Mouse (Mus musculus): ENCODE data around the gene Tnnt1. TPM values are rescaled to one million over a fixed set of nuclear protein-coding genes. Genes with fewer than 3 reads are reported as not detected.

Gene Tnnt1
- total RNA-seq, 1 experiment from 2014 or later: not detected

DNA sequence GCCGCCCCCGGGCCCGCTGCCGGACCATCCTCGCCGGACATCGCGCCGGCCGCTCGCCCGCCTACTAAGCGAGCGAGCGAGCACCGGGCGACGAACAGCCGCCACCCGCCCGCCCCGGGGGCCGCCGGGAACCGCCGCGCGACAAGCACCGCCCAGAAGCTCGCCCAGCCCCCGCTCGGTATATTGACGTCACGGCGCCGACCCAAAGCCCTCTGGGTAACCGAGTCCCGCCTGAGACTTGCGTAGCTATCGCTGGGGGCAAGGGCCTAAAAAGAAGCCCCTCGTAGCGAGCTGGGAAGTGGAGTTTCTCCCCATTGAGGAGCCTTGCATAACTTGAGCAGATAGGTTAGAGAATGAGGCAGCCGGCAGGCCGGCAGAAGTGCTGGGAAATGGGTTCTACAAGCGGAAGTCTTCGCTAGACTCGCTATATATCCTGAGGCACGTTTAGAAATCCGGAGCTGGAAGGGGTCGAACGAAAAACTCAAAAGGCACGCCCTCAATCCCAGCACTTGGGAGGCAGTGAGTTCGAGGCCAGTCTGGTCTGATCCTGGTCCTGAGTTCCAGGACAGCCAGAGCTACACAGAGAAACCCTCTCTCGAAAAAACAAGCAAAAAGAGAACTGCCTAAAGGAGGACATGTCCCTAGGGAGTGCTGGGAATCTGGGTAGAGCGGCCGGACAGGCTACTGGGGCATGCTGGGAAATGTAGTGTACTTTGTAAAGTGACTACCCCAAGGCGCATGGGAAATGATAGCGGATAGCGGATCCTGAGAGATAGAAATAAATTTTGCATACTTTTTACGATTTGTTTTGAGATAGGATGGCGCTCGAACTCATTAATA is 14.4 kb downstream of the Tnnt1 start, which contains the start of gene Ppp1r12c:
Gene Ppp1r12c (minus strand): TSS at position 123 of the 840 bp plus-strand sequence.
- peak; percentile 70 for ATAC-seq (replicated peaks; ENCODE audit: insufficient number of reproducible peaks, low FRiP score, low TSS enrichment, poor library complexity, severe bottlenecking)

DNA sequence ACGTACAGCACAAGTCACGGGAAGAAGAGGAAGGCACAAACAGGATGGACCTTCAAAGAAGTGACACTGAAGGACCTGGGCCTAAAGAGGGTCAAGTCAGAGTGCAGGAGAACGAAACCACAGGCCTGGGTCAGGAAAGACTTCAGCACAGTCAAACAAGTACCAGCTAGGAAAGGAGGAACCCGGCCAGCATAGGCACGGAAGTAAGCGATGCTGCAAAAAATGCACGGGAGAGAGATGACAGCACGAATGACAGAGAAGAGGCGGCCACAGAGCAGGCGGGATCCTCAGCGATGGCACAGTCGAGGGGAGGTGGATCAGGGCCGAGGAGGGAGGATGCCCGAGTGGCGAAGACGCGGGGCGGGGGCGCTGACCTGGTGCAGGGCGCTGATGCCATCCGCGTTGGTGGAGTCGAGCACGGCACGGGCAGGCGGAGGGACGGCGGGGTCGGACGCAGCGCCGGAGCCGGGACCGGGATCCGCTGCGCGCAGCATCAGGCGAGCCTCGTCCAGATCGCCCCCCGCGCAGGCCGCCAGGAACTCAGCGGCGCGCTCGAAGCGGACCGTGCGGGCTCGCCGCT is 15.2 kb downstream of the Tnnt1 start:
- peak; percentile 36 for ATAC-seq (replicated peaks; ENCODE audit: insufficient number of reproducible peaks, low FRiP score, low TSS enrichment, poor library complexity, severe bottlenecking)

DNA sequence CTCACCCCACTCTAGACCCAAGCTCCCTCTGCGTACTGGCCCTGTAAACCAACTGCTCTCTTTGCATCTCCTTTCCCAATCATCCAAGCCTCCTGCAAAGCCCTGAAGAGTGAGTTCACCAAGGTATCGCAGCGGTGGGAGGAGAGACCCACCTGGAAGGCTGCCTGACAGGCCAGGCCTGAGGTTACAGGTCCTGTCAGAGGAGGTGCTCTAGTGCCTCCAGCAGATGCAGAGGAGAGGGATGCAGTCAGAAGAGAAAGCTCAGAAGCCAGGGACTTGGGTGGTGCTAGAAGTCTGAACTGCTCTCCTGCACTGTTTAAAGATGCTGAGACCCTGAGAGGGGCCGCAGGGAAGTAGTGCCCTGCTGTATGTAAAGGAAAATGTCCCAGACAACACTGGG is 17.1 kb downstream of the Tnnt1 start:
- no peak for ATAC-seq (replicated peaks; ENCODE audit: insufficient number of reproducible peaks, low FRiP score, low TSS enrichment, poor library complexity, severe bottlenecking)

DNA sequence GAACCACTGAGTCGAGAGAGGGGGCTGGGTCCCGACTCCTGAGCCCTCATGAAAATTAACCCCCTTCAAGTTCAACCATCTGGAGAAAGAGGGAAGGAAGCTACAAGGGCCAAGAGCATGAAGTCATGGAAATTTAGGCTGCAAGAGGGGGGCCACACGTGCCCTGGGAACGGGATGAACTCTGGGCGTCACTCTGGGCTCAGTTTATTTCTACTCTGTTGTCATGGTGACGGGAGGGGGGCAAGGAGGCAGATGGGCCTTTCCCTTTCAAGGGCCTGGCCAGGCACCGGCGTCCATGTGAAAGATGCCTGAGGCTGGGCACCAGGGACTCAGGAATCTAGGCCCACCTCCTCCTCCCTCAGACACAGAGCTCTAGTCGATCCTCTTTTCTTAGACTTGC is 17.9 kb downstream of the Tnnt1 start:
- no peak for ATAC-seq (replicated peaks; ENCODE audit: insufficient number of reproducible peaks, low FRiP score, low TSS enrichment, poor library complexity, severe bottlenecking)

DNA sequence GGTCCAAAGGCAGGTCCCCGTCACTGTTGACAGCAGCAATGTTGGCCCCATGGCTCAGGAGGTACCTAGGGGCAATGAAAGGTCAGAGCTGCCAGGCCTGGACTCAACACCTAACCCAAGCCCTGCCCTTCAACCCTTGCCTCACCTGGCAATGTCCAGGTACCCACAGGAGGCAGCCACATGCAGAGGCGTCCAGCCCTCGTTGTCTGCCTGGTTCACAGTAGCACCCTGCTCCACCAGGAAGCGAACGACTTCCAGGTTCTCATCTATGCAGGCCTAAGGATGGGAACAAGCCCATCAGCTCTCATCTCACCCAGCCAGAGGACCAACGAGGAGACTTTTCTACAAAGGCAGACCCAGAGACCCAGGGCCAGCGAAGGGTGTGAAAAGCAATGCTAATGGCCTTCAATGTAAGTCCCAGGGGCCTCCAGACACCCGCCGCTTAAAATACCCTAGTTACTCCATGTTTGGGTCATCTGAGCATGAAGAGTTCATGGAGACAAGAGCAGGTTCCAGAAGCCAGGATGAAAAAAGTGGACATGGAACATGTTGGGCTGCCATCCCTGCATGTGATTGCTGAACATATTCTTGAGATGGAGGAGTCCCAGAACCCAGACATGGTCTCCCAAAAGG is 18.8 kb downstream of the Tnnt1 start:
- no peak for ATAC-seq (replicated peaks; ENCODE audit: insufficient number of reproducible peaks, low FRiP score, low TSS enrichment, poor library complexity, severe bottlenecking)

DNA sequence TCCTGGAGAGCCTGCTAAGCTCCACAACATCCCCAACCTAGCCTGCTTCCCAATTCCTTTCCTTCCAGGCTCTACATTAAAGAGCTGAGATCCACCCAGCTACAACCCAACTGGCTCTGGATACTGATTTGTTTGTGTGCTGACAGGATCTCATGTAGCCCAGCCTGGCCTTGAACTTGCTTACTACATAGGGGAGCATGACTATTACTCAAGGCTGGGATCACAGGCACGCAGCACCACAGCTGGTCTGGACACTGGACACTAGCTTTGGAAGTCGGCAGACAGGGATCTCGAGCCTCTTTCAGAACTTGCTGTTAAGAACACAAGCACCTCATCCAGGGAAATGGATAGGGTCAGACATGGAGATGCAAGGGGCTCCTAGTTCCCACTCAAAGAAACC is 19.7 kb downstream of the Tnnt1 start:
- no peak for ATAC-seq (replicated peaks; ENCODE audit: insufficient number of reproducible peaks, low FRiP score, low TSS enrichment, poor library complexity, severe bottlenecking)

DNA sequence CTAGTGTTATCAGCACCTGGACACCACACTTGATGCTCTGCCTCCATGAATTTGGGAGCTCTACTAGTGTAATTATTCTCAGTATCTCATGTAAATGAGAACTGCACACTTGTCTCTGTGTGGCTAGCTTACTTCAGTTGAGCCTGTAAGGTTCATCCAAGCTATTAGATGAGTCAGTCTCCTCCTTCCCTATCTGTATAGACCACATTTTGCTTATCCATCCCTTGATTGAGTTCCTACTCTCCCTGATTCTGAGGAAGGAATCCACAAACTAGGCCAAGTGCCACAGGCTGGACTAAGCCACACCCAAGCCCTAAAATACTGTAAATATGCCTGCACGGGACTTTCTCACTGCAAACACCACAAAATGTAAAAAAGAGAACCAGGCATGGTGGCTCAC is 22.2 kb downstream of the Tnnt1 start:
- no peak for ATAC-seq (replicated peaks; ENCODE audit: insufficient number of reproducible peaks, low FRiP score, low TSS enrichment, poor library complexity, severe bottlenecking)

DNA sequence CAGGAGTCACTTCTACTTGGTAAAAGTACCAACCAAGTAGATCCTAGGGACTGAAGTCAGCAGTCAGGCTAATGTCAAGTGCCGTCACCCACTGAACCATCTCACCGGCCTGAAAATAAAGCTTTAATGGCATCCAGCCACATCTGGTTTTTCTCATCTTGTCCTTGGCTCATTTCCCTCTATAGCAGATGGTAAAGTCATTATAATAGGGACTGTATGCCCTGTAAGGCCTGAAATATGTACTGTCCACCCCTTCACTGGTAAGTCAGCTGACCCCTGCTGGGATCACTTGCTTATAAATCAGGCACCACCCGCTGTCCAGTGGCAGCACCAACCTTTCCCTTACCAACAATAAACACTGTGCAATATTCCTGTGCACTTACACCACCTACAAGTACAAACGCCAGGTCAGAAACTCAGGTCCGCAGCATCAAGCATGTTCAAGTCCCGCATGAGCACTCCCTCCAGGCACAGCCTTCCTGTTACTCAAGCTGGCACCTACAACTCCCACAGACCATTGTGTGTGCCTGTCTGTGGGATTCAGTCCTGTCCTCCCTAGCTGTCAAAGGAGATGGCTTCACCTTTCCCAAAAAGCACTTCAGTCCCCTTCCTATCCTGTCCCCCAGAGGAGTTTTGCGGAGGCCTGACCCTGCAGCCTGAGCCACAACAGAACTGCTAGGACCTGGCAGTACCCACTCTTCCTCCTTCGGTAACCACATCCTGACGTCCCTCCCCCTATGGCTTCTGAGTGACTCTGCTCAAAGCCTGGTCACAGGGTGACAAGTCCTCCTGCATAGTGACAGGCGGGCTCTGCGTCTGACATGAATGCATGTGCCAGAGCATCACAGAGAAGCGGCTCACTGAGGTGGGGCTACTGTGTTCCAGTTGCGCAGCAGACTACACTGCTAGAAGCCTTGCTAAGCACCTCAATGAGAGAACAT is 23.6 kb downstream of the Tnnt1 start:
- ATAC-seq (replicated peaks; ENCODE audit: insufficient number of reproducible peaks, low FRiP score, low TSS enrichment, poor library complexity, severe bottlenecking): peak; percentile 83

DNA sequence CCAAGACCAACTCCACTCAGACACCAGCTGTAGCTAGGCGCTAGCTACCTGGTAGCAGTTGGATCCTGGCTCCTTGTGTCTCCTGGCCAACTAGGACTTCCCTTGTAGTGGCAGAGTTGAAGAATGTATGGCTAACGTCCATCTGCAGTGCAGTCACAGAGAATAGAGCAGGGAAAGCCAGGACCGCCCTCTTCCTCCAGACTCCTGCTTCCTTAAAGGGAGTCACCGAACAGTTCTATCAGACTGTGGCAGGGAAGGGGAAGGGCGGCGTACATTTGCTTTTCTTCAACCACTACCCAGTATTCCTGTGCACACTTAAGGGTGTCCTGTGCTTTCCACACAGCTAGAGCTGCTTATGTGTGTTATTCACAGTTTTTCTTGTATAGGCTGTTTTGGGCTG is 24.9 kb downstream of the Tnnt1 start:
- ATAC-seq (replicated peaks; ENCODE audit: insufficient number of reproducible peaks, low FRiP score, low TSS enrichment, poor library complexity, severe bottlenecking): no peak

DNA sequence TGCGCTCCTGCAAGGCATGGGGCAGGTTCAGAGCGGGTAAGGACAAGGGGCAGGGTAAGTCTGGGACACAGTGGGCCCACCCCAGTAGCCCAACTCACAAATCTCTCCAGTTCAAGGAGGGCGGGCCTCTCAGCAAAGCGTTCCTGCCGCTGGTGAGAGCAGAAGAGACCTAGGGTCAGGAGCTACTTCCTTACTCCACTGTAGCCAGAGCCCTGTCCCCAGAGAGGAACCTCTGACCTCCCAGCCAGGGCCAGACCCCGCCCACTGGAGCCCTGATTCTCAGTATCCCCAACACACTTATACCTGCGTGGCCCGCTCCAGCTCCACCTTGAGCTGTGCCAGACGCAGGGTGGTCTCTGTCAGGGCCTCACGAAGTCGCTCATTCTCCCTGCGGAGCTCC is 33.9 kb downstream of the Tnnt1 start:
- ATAC-seq (replicated peaks; ENCODE audit: insufficient number of reproducible peaks, low FRiP score, low TSS enrichment, poor library complexity, severe bottlenecking): no peak

DNA sequence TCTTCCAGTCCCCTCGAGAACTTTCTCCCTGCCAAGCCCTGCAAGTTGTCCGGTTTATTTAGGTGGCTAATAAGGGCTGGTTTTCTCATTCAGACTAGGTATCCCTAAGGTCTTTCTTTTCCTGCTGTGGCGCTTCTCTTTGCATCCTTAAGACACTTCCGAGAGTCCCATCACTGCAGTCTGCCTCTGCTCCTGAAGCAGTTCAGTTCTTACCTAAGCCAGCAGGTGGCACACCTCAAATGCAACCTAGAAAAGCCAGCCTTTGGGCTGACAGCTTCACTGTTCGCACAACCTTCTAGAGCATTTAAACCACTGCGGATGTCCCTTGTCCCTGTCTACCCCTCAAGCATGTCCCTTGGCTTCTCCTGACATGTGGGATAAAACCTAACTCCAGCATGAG is 36.5 kb downstream of the Tnnt1 start:
- ATAC-seq (replicated peaks; ENCODE audit: insufficient number of reproducible peaks, low FRiP score, low TSS enrichment, poor library complexity, severe bottlenecking): peak; percentile 40

DNA sequence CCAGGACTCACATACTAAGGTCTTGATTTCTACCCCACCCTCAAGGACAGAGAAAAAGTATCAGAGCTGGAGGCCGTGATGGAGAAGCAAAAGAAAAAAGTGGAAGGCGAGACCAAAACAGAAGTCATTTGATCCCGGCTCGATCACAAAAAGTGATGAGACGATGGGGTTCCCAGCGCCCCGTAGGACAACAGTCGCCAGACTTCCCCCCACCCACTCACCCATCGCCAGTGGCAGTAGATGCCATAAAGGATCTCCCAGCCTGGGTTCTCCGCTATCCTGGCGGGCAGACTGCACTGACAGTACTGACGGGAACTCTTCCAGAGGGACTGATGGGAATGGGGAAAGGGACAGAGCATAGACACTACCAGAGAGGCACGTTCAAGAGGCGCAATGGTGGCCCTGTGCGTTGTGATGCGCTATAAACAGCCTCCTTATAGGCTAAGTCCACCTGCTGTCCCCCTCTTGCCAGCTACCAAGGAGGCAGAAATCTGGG is 37.3 kb downstream of the Tnnt1 start:
- ATAC-seq (replicated peaks; ENCODE audit: insufficient number of reproducible peaks, low FRiP score, low TSS enrichment, poor library complexity, severe bottlenecking): no peak

DNA sequence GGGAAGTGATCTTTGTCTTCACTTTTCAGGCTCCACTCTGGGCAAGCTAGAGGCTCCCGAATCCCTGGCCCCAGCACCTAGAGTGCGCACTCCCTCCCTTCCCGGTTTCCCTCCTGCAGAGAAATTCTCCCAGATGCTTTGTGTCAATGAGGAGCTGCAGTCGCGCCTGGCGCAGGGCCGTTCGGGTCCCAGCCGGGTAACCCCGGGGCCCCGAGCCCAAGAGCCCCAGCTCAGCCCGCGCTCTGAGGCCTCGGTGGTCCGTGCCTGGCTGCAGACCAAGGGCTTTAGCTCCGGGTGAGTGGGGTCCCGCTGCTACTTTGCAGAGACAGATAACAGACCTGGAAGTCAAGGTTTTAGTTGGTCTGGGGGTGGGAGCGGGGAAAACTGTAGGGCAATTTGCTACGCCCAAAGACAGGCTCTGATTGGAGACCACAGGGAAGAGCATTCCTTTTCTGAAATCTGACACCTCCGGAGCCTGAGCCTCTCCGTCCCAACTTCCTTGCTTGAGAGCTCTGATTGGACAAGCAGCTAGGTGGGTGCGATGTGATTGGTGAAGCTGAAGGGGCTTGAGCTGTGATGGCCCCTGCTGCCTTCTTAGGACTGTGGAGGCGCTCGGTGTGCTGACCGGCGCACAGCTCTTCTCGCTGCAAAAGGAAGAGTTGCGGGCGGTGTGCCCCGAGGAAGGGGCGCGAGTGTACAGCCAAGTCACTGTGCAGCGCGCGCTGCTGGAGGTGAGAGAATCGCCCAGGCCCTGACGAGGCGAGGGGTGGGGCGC is 38.0 kb downstream of the Tnnt1 start:
- no peak for ATAC-seq (replicated peaks; ENCODE audit: insufficient number of reproducible peaks, low FRiP score, low TSS enrichment, poor library complexity, severe bottlenecking)

DNA sequence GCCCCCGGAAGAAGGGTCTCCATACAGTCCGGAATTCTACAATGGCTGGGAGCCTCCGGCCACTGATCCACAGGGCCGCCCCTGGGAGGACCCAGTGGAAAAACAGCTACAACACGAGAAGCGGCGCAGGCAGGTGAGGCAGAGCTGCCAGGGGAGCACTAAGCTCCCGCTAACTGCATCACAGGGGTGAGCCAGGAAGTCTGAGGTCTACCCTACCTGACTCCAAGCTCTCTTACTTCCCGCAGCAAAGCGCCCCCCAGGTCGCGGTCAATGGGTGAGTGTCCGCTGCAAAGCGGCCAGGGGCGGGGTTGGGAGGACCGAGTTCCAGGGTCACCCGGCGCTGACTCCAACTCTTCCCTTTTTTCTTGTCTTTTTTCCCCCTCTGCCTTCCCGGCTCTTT is 42.2 kb downstream of the Tnnt1 start:
- no peak for ATAC-seq (replicated peaks; ENCODE audit: insufficient number of reproducible peaks, low FRiP score, low TSS enrichment, poor library complexity, severe bottlenecking)

DNA sequence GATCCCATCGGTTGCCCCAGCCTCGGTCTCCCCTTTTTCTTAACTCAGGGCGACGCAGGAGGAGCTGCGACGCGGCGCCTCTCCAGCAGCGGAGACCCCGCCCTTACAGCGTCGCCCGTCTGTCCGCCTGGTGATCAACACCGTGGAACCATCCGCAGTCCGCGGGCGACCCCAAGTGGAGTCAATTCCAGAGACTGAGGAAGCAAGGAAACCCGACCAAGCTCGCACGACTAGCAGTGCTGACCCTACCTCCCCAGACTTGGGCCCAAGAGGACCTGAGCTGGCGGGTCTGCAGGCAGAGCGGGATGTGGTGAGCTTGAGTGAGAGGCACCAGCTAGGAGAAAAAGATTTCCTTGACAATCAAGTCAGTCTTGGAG is 45.0 kb downstream of the Tnnt1 start:
- 0 out of 2 replicates have a peak, but pooled peaks have one; percentile 9 for ATAC-seq (replicated peaks; ENCODE audit: insufficient number of reproducible peaks, low FRiP score, low TSS enrichment, poor library complexity, severe bottlenecking)

DNA sequence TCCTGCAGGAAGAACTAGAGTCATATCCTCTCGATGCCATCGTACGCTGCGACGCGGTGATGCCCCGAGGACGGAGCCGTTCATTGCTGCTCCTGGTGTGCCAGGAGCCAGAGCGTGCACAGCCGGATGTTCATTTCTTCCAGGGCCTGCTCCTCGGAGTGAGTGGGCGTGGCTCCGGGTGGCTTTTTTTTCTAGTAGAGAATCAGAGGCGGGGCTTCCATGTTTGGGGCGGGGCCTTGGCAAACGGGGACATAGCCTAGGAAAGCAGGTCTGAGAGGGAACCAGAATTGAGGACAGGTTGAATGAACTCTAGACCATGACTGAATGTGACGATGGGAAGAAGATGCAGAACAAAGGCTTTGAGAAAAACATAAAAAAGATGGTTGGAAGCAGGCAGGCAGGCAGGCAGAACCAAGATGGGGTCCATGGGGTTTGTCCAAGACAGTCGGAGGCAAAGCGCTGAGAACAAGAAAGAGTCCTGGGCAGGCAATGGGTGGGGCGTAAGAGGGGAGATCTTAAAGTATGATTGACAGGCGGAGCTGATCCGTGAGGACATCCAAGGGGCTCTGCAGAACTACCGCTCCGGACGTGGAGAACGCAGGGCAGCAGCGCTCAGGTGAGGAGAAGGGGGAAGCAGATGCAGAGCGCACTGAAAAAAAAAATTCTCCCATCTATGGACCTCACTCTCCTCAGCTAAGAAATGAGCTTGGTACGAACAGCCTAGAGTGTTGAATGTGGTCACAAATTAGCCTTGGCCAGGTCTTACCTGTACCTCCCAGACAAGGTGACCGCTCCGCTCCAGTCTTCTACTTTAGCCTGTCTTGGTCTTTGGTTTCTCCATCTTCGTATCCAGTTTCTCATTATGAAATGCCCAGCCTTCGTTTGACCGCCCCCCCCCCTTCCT is 45.7 kb downstream of the Tnnt1 start:
- no peak for ATAC-seq (replicated peaks; ENCODE audit: insufficient number of reproducible peaks, low FRiP score, low TSS enrichment, poor library complexity, severe bottlenecking)

DNA sequence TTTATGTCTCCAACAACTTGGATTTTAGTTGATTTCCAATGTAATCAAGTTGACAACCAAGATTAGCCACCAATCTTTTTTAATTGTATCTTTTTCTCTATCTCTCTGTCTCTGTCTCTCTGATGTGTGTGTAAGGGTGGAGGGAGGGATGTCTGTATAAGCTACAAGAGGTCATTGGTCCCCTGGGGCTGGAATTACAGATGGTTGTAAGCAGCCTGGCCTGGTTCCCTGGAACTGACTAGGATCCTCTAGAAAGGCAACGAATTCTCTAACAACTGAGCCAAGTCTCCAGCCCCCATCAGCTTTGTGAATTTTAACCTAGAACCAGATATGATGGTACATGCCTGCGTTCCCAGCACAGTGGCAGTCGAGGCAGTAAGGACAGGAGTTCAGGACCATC is 48.4 kb downstream of the Tnnt1 start:
- ATAC-seq (replicated peaks; ENCODE audit: insufficient number of reproducible peaks, low FRiP score, low TSS enrichment, poor library complexity, severe bottlenecking): no peak
